8 mouse cellular contexts compared by ENCODE assay signal in genomic region chr4:40722687-40723460, GRCm38 (mm10). TPM values are rescaled to one million over a fixed set of nuclear protein-coding genes. Genes with fewer than 3 reads are reported as not detected.
DNase-seq lines count a peak whose midpoint lies in the region; ATAC-seq and TF ChIP-seq lines count a peak whose summit lies in the region.

No protein-coding gene starts in this region.

- peaks cover 32% of the 10 kb centered on the region for H3K4me1 ChIP-seq in embryonic facial prominence, embryonic 13.5 days
- H3K4me1 ChIP-seq in heart, embryonic 11.5 days (ENCODE audit: control insufficient read depth, insufficient read depth, low read length), result peaks cover 15% of the 10 kb centered on the region
- peaks cover 44% of the 10 kb centered on the region for H3K4me1 ChIP-seq in kidney, embryonic 15.5 days
- H3K4me1 ChIP-seq in liver, embryonic 15.5 days (replicated peaks), result peaks cover 58% of the 10 kb centered on the region
- H3K4me1 ChIP-seq in stomach, postnatal 0 days (replicated peaks; ENCODE audit: control insufficient read depth, insufficient read depth), result peaks cover 5% of the 10 kb centered on the region

- under 1% methylated on average over 60 of the region's 62 CpGs for WGBS in embryonic facial prominence, embryonic 13.5 days
- under 1% methylated on average over 51 of the region's 62 CpGs for WGBS in heart, embryonic 11.5 days (ENCODE audit: insufficient replicate concordance)
- under 1% methylated on average over 62 of the region's 62 CpGs for WGBS in kidney, embryonic 15.5 days
- WGBS in liver, embryonic 15.5 days (ENCODE audit: insufficient replicate concordance), result under 1% methylated on average over 56 of the region's 62 CpGs
- WGBS in stomach, postnatal 0 days, result under 1% methylated on average over 53 of the region's 62 CpGs

- TF ChIP-seq CTCF in stomach, postnatal 0 days (IDR thresholded peaks at IDR 0.05; ENCODE audit: low read depth), result no peak

- H3K27ac ChIP-seq in embryonic facial prominence, embryonic 13.5 days, result peak overlapping the region; percentile 100
- H3K27ac ChIP-seq in heart, embryonic 11.5 days (ENCODE audit: low read depth, low read length), result peak overlapping the region; percentile 99
- peak overlapping the region; percentile 100 for H3K27ac ChIP-seq in kidney, embryonic 15.5 days
- peak overlapping the region; percentile 97 for H3K27ac ChIP-seq in liver, embryonic 15.5 days (replicated peaks)
- peak overlapping the region; percentile 99 for H3K27ac ChIP-seq in stomach, postnatal 0 days (replicated peaks)

- TF ChIP-seq EP300 in stomach, postnatal 0 days (optimal IDR thresholded peaks at IDR 0.05), result no peak

- H3K9me3 ChIP-seq in embryonic facial prominence, embryonic 13.5 days, result no peaks in the 10 kb centered on the region
- H3K9me3 ChIP-seq in heart, embryonic 11.5 days (replicated peaks; ENCODE audit: control insufficient read depth, low read length), result no peaks in the 10 kb centered on the region
- no peaks in the 10 kb centered on the region for H3K9me3 ChIP-seq in kidney, embryonic 15.5 days (replicated peaks)
- no peaks in the 10 kb centered on the region for H3K9me3 ChIP-seq in liver, embryonic 15.5 days (replicated peaks)
- H3K9me3 ChIP-seq in stomach, postnatal 0 days (ENCODE audit: control insufficient read depth, low read length), result no peaks in the 10 kb centered on the region

- no peak for DNase-seq in frontal cortex, postnatal 36 days (ENCODE audit: low spot score in 2 of 2)
- peak; percentile 87 for DNase-seq in neural tube, embryonic 10.5 days (ENCODE audit: extremely low spot score, low spot score)
- peak; percentile 87 for DNase-seq in stomach, postnatal 0 days (ENCODE audit: low spot score)

- peak overlapping the region; percentile 95 for H3K9ac ChIP-seq in embryonic facial prominence, embryonic 13.5 days
- H3K9ac ChIP-seq in heart, embryonic 11.5 days (ENCODE audit: low read depth, low read length), result peak overlapping the region; percentile 97
- H3K9ac ChIP-seq in kidney, embryonic 15.5 days, result peak overlapping the region; percentile 98
- peak overlapping the region; percentile 98 for H3K9ac ChIP-seq in liver, embryonic 15.5 days
- H3K9ac ChIP-seq in stomach, postnatal 0 days (ENCODE audit: low read length), result peak overlapping the region; percentile 95

- H3K36me3 ChIP-seq in embryonic facial prominence, embryonic 13.5 days, result peaks cover 31% of the 10 kb centered on the region
- H3K36me3 ChIP-seq in heart, embryonic 11.5 days (ENCODE audit: control insufficient read depth, insufficient read depth, low read length), result peaks cover 11% of the 10 kb centered on the region
- peaks cover 39% of the 10 kb centered on the region for H3K36me3 ChIP-seq in kidney, embryonic 15.5 days
- H3K36me3 ChIP-seq in liver, embryonic 15.5 days (replicated peaks), result peaks cover 35% of the 10 kb centered on the region
- H3K36me3 ChIP-seq in stomach, postnatal 0 days (ENCODE audit: control insufficient read depth, insufficient read depth, low read length), result 0 out of 2 replicates have a peak, but pooled peaks cover 4% of the 10 kb centered on the region

- peak; percentile 75 for ATAC-seq in frontal cortex, adult (ENCODE audit: low TSS enrichment)
- peak; percentile 90 for ATAC-seq in embryonic facial prominence, embryonic 13.5 days (ENCODE audit: insufficient number of reproducible peaks, insufficient read depth, low FRiP score, low TSS enrichment, low read depth)
- ATAC-seq in heart, embryonic 11.5 days (replicated peaks; ENCODE audit: insufficient number of reproducible peaks, low FRiP score, low TSS enrichment), result peak; percentile 78
- peak; percentile 90 for ATAC-seq in kidney, embryonic 15.5 days (replicated peaks; ENCODE audit: low FRiP score)
- peak; percentile 67 for ATAC-seq in liver, embryonic 15.5 days (ENCODE audit: insufficient read depth)
- peak; percentile 79 for ATAC-seq in stomach, postnatal 0 days (ENCODE audit: low FRiP score, low TSS enrichment)

- H3K4me2 ChIP-seq in embryonic facial prominence, embryonic 13.5 days, result peak overlapping the region; percentile 64
- peak overlapping the region; percentile 83 for H3K4me2 ChIP-seq in heart, embryonic 11.5 days
- H3K4me2 ChIP-seq in kidney, embryonic 15.5 days, result peak overlapping the region; percentile 72
- H3K4me2 ChIP-seq in liver, embryonic 15.5 days, result peak overlapping the region; percentile 90
- H3K4me2 ChIP-seq in stomach, postnatal 0 days (replicated peaks; ENCODE audit: low read depth), result peak overlapping the region; percentile 64

- H3K27me3 ChIP-seq in embryonic facial prominence, embryonic 13.5 days, result no peaks in the 10 kb centered on the region
- H3K27me3 ChIP-seq in heart, embryonic 11.5 days (ENCODE audit: control insufficient read depth, insufficient read depth, low read length), result no peaks in the 10 kb centered on the region
- no peaks in the 10 kb centered on the region for H3K27me3 ChIP-seq in kidney, embryonic 15.5 days
- H3K27me3 ChIP-seq in liver, embryonic 15.5 days, result no peaks in the 10 kb centered on the region
- H3K27me3 ChIP-seq in stomach, postnatal 0 days (ENCODE audit: control insufficient read depth, insufficient read depth, low read length), result no peaks in the 10 kb centered on the region

- peak overlapping the region; percentile 72 for H3K4me3 ChIP-seq in embryonic facial prominence, embryonic 13.5 days
- peak overlapping the region; percentile 87 for H3K4me3 ChIP-seq in heart, embryonic 11.5 days (ENCODE audit: low read depth, low read length)
- H3K4me3 ChIP-seq in kidney, embryonic 15.5 days (replicated peaks), result peak overlapping the region; percentile 96
- peak overlapping the region; percentile 98 for H3K4me3 ChIP-seq in liver, embryonic 15.5 days (replicated peaks)
- peak overlapping the region; percentile 99 for H3K4me3 ChIP-seq in stomach, postnatal 0 days (ENCODE audit: low read depth, low read length)

RNA-seq across cellular contexts. Expression of gene Dnaja1, which starts 0.9 kb away (rescaled TPM):
- 435 and 438 TPM in 2 replicates for polyA plus RNA-seq in embryonic facial prominence, embryonic 13.5 days (2015; fragmentation: Nextera tagmentation; extraction: Ambion mirVana)
- polyA plus RNA-seq in heart, embryonic 11.5 days (2014; fragmentation: Nextera tagmentation; extraction: Ambion mirVana), result 317 and 358 TPM in 2 replicates
- polyA plus RNA-seq in kidney, embryonic 15.5 days (2015; fragmentation: Nextera tagmentation; extraction: Ambion mirVana), result 475 and 513 TPM in 2 replicates
- polyA plus RNA-seq in liver, embryonic 15.5 days (2015; fragmentation: Nextera tagmentation; extraction: Ambion mirVana), result 121 and 130 TPM in 2 replicates
- 185 and 203 TPM in 2 replicates for polyA plus RNA-seq in stomach, postnatal 0 days (2015; fragmentation: Nextera tagmentation; extraction: Ambion mirVana)

RNA-seq across cellular contexts. Expression of gene Aptx, which starts 19.9 kb away (rescaled TPM):
- 40.4 TPM in 2 replicates for polyA plus RNA-seq in embryonic facial prominence, embryonic 13.5 days (2015; fragmentation: Nextera tagmentation; extraction: Ambion mirVana)
- 26.4 and 28.0 TPM in 2 replicates for polyA plus RNA-seq in heart, embryonic 11.5 days (2014; fragmentation: Nextera tagmentation; extraction: Ambion mirVana)
- 23.9 and 30.6 TPM in 2 replicates for polyA plus RNA-seq in kidney, embryonic 15.5 days (2015; fragmentation: Nextera tagmentation; extraction: Ambion mirVana)
- 8.2 and 8.5 TPM in 2 replicates for polyA plus RNA-seq in liver, embryonic 15.5 days (2015; fragmentation: Nextera tagmentation; extraction: Ambion mirVana)
- polyA plus RNA-seq in stomach, postnatal 0 days (2015; fragmentation: Nextera tagmentation; extraction: Ambion mirVana), result 21.2 and 24.0 TPM in 2 replicates

RNA-seq across cellular contexts. Expression of gene Smu1, which starts 34.8 kb away (rescaled TPM):
- polyA plus RNA-seq in embryonic facial prominence, embryonic 13.5 days (2015; fragmentation: Nextera tagmentation; extraction: Ambion mirVana), result 147 TPM in 2 replicates
- 105 and 123 TPM in 2 replicates for polyA plus RNA-seq in heart, embryonic 11.5 days (2014; fragmentation: Nextera tagmentation; extraction: Ambion mirVana)
- polyA plus RNA-seq in kidney, embryonic 15.5 days (2015; fragmentation: Nextera tagmentation; extraction: Ambion mirVana), result 159 and 162 TPM in 2 replicates
- polyA plus RNA-seq in liver, embryonic 15.5 days (2015; fragmentation: Nextera tagmentation; extraction: Ambion mirVana), result 71.6 and 75.5 TPM in 2 replicates
- 79.9 and 80.9 TPM in 2 replicates for polyA plus RNA-seq in stomach, postnatal 0 days (2015; fragmentation: Nextera tagmentation; extraction: Ambion mirVana)

Comparison
In these comparisons a context has a peak if more than half of its experiments do, and no peak if none do; other contexts are left out.
1. DNase-seq: peak in neural tube, embryonic 10.5 days (single experiment) and stomach, postnatal 0 days (single experiment); none in frontal cortex, postnatal 36 days (0 of 2).
2. Peak in every context shown above with its lines, with median percentiles within 50 percentile points of each other: ATAC-seq, H3K27ac ChIP-seq, H3K4me2 ChIP-seq, H3K4me3 ChIP-seq and H3K9ac ChIP-seq.